Mouse (Mus musculus): ENCODE measurements around the gene Lzic. TPM values are rescaled to one million over a fixed set of nuclear protein-coding genes. Genes with fewer than 3 reads are reported as not detected.

The Lzic gene
- 33.3 and 35.9 TPM in 2 replicates for polyA plus RNA-seq (2015; fragmentation: Nextera tagmentation; extraction: Ambion mirVana)

DNA sequence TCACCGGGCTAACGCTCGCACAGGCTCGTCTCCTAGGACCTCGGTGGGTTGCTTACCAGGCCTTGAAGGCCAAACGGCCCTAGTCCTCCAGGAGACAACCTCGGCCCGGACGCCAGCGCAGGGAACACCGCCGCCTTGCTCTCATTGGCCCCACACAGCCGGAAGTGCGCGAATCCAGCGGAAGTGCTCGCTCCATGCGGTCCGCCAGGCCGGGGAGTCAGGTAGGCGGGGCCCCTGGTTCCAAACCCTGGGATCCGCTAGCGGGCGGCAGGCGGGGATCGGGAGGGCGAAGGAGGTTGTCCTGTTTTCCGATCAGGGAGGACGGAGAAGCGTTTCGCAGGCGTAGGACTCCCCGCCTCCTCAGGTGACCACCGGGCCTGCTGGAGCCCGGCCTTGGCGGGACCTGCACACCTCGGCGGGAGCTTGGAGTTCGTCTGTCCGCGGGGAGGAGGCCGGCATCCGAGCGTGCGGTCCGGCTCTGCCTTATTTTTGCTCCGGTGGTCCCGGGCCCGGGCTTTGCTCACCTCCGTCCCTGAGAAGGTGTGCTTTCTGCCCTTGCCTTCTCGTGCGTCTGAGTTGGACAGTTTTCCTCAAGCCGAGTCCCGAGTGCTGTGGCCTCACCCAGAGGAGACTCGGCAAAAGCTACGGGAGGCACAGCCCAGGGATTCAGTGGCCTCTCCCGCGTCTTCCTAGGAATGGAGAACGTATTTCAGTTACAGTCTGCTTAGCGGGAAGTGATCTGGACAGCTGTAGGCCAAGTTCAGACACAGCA lies at the start of gene Lzic, which contains the start of gene Nmnat1:
Gene Lzic (plus strand): TSS at position 177 of the 772 bp plus-strand sequence.
Gene Nmnat1 (minus strand): TSS at position 150 of the 772 bp plus-strand sequence.
- Histone ChIP-seq H3K4me1 (ENCODE audit: control insufficient read depth, insufficient read depth, low read length) (peaks cover 11% of the 10 kb centered on the region), H3K36me3 (ENCODE audit: control insufficient read depth, insufficient read depth, low read length) (no peaks in the 10 kb centered on the region), H3K4me3 (replicated peaks; ENCODE audit: low read length) (peak within 1 kb of the TSS; percentile 74), H3K27me3 (ENCODE audit: control insufficient read depth, insufficient read depth, low read length) (no peaks in the 10 kb centered on the region), H3K9me3 (replicated peaks; ENCODE audit: control insufficient read depth, low read length) (no peaks in the 10 kb centered on the region), H3K9ac (ENCODE audit: low read length) (peak within 1 kb of the TSS; percentile 86), H3K27ac (ENCODE audit: low read length) (peak within 1 kb of the TSS; percentile 79), H3K4me2 (ENCODE audit: low read depth, low read length) (peak within 1 kb of the TSS; percentile 61)
- ATAC-seq (ENCODE audit: insufficient read depth, low FRiP score): peak; percentile 96
- WGBS: under 1% methylated on average over 60 of the region's 60 CpGs

DNA sequence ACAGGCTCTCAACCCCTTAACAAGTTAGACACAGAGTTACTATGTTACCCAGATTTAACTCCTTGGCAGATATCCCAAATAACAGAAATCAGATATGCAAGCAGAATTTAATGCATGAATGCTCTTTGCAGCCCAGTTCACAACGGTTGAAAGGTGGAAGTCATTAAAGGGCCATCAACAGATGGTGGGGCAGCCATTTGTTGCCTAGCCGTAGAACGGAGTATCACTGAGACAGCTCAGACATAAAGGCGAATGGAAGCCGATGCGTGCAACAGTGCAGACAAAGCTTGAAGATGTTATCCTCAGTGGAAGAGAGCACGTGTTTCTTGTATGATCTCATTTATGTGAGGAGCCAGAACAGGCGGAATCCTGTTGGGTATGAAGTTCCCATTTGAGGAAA lies 44.5 kb upstream of the Lzic start:
- Histone ChIP-seq H3K36me3 (ENCODE audit: control insufficient read depth, insufficient read depth, low read length) (no peaks in the 10 kb centered on the region), H3K27ac (ENCODE audit: low read length) (no peak overlapping the region), H3K4me2 (ENCODE audit: low read depth, low read length) (no peak overlapping the region), H3K27me3 (ENCODE audit: control insufficient read depth, insufficient read depth, low read length) (no peaks in the 10 kb centered on the region), H3K9me3 (replicated peaks; ENCODE audit: control insufficient read depth, low read length) (no peaks in the 10 kb centered on the region), H3K4me1 (ENCODE audit: control insufficient read depth, insufficient read depth, low read length) (peaks cover 1% of the 10 kb centered on the region; the same call in 1 of the 2 replicates), H3K9ac (ENCODE audit: low read length) (no peak overlapping the region), H3K4me3 (replicated peaks; ENCODE audit: low read length) (no peak overlapping the region)
- 63% methylated on average over 8 of the region's 8 CpGs for WGBS
- ATAC-seq (ENCODE audit: insufficient read depth, low FRiP score): no peak

DNA sequence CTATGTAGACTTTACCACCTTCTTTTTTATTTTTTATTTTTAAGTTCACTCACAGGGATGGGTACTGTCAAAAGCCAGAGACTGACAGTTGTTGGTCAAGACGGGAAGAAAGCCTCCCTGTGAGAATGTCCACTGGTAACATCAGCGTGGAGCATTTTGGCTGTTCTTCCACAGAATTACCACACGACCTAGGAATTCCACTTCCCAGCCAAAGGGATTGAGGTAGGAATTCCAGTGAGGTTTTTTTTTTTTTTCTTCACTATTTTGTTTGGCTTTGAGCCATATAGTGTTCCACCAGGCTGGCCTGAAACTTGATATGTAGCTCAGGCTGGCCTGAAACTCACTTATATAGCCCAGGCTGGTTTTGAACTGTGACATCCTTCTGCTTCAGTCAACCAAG lies 42.6 kb upstream of the Lzic start:
- no peak overlapping the region for H3K9ac ChIP-seq (ENCODE audit: low read length)
- peaks cover 6% of the 10 kb centered on the region; the same call in 1 of the 2 replicates for H3K4me1 ChIP-seq (ENCODE audit: control insufficient read depth, insufficient read depth, low read length)
- no peaks in the 10 kb centered on the region for H3K36me3 ChIP-seq (ENCODE audit: control insufficient read depth, insufficient read depth, low read length)
- no peak for ATAC-seq (ENCODE audit: insufficient read depth, low FRiP score)
- no peaks in the 10 kb centered on the region for H3K27me3 ChIP-seq (ENCODE audit: control insufficient read depth, insufficient read depth, low read length)
- H3K4me3 ChIP-seq (replicated peaks; ENCODE audit: low read length): no peak overlapping the region
- H3K4me2 ChIP-seq (ENCODE audit: low read depth, low read length): no peak overlapping the region
- WGBS: 33% methylated on average over 3 of the region's 3 CpGs
- no peaks in the 10 kb centered on the region for H3K9me3 ChIP-seq (replicated peaks; ENCODE audit: control insufficient read depth, low read length)
- no peak overlapping the region for H3K27ac ChIP-seq (ENCODE audit: low read length)

DNA sequence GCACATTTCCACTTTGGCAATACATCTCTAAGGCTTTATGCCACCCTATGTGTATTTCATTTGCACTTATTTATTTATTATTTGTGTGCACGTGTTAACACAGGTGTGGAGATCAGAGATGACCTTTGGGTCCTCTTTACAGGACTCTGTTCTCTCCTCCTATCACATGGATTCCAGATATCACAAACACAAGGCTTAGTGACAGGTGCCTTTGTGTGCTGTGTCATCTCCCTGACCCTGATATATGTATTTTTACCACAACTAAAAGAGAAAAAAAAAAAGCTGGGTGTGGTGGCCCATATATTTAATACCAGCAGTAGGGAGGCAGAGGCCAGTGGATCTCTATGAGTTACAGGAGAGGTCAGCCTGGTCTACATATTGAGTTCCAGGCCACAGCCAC lies 40.6 kb upstream of the Lzic start:
- no peaks in the 10 kb centered on the region for H3K27me3 ChIP-seq (ENCODE audit: control insufficient read depth, insufficient read depth, low read length)

DNA sequence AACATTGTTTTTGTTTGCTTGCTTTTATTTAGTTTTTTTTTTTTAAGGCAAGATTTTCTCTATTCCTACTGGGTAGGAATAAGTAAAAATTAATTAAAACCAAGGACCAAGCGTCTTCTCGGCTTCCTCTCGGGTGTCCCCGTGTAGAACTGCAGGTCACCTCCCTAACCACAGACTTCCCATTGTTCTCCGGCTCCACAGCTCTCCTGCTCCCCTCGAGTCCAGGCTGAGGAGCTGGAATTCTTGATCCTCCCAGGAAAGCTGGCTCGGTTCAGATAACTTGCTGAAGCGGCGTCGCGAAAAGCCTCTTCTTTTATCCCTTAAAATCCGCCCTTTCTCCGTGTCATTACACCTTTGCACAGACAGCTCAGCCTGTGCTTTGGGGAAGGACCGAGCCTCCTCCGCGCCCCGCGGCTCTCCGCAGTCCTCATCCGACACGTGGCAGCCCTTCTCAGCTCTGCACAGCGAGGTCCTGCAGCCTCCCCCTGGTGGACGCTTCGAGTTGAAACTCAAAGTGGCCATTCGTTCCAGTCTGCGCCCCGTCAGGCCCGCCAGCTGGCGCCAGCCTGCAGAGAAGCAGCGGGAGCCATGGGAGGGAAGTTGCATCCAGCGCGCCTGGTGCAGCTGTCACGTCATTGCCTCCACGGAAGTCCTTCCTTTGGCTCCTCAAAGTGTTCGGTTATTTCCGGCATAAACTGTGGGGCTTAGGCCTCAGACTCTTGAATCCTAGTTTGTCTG lies 39.9 kb upstream of the Lzic start:
- Histone ChIP-seq H3K27me3 (ENCODE audit: control insufficient read depth, insufficient read depth, low read length) (no peaks in the 10 kb centered on the region), H3K27ac (ENCODE audit: low read length) (peak overlapping the region; percentile 86), H3K36me3 (ENCODE audit: control insufficient read depth, insufficient read depth, low read length) (no peaks in the 10 kb centered on the region), H3K9ac (ENCODE audit: low read length) (peak overlapping the region; percentile 64), H3K4me3 (replicated peaks; ENCODE audit: low read length) (peak overlapping the region; percentile 37), H3K4me1 (ENCODE audit: control insufficient read depth, insufficient read depth, low read length) (peaks cover 6% of the 10 kb centered on the region; the same call in 1 of the 2 replicates), H3K9me3 (replicated peaks; ENCODE audit: control insufficient read depth, low read length) (no peaks in the 10 kb centered on the region), H3K4me2 (ENCODE audit: low read depth, low read length) (peak overlapping the region; percentile 58)
- ATAC-seq (ENCODE audit: insufficient read depth, low FRiP score): peak; percentile 97
- WGBS: under 1% methylated on average over 36 of the region's 36 CpGs

More for the DNA sequence above, 40.6 kb upstream of the Lzic start:
- peak overlapping the region; percentile 58; the same call in 1 of the 2 replicates for H3K4me2 ChIP-seq (ENCODE audit: low read depth, low read length)
- ATAC-seq (ENCODE audit: insufficient read depth, low FRiP score): no peak
- WGBS: 41% methylated on average over 1 of the region's 1 CpGs
- peaks cover 6% of the 10 kb centered on the region; the same call in 1 of the 2 replicates for H3K4me1 ChIP-seq (ENCODE audit: control insufficient read depth, insufficient read depth, low read length)
- no peak overlapping the region for H3K27ac ChIP-seq (ENCODE audit: low read length)
- H3K9ac ChIP-seq (ENCODE audit: low read length): peak overlapping the region; percentile 64; the same call in 1 of the 2 replicates
- no peak overlapping the region for H3K4me3 ChIP-seq (replicated peaks; ENCODE audit: low read length)
- no peaks in the 10 kb centered on the region for H3K9me3 ChIP-seq (replicated peaks; ENCODE audit: control insufficient read depth, low read length)
- H3K36me3 ChIP-seq (ENCODE audit: control insufficient read depth, insufficient read depth, low read length): no peaks in the 10 kb centered on the region

DNA sequence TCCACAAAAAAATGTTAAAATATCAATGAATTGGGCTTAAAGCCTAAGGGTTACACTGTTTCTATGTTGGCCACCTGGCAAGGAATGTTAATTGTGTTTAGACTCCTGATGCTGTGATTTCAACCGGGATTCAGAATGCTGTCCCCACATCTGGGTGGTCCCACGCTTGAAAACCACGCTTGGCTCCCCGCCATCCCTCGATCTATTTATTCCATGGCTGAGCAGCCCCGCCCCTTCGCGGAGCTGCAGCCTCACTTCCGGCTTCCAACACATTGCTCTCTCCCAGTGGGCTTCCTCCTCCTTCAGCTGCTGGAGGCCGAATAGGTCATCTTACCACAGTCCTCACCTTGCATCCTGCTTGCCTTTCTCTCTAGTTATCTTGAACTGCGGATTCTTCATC lies 39.2 kb upstream of the Lzic start:
- Histone ChIP-seq H3K4me2 (ENCODE audit: low read depth, low read length) (peak overlapping the region; percentile 58), H3K4me1 (ENCODE audit: control insufficient read depth, insufficient read depth, low read length) (peaks cover 6% of the 10 kb centered on the region; the same call in 1 of the 2 replicates), H3K27ac (ENCODE audit: low read length) (peak overlapping the region; percentile 86), H3K36me3 (ENCODE audit: control insufficient read depth, insufficient read depth, low read length) (no peaks in the 10 kb centered on the region), H3K9ac (ENCODE audit: low read length) (peak overlapping the region; percentile 64; the same call in 1 of the 2 replicates), H3K27me3 (ENCODE audit: control insufficient read depth, insufficient read depth, low read length) (no peaks in the 10 kb centered on the region), H3K9me3 (replicated peaks; ENCODE audit: control insufficient read depth, low read length) (no peaks in the 10 kb centered on the region), H3K4me3 (replicated peaks; ENCODE audit: low read length) (peak overlapping the region; percentile 37)
- peak; percentile 38; the same call in 1 of the 2 replicates for ATAC-seq (ENCODE audit: insufficient read depth, low FRiP score)
- 4% methylated on average over 11 of the region's 11 CpGs for WGBS

DNA sequence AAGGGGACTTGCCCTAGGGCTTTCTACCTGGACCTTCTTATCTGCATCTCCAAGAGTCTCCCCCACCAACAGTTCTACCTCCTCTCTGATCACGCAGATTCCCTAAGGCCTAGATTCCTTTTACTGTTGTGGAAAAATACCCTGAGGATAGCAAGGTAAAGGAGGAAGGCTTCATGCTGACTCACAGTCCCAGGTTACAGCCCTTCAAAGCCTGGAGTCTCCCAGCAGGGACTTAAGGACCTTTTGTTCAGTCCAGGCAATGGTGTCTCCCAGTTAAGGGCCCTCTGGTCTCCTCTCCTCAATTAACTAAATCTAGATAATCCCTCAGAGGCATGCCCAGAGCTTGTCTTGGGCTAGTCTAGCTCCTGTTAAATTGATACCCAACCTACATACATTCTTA lies 38.7 kb upstream of the Lzic start:
- Histone ChIP-seq H3K4me2 (ENCODE audit: low read depth, low read length) (no peak overlapping the region), H3K4me1 (ENCODE audit: control insufficient read depth, insufficient read depth, low read length) (peaks cover 6% of the 10 kb centered on the region; the same call in 1 of the 2 replicates), H3K9me3 (replicated peaks; ENCODE audit: control insufficient read depth, low read length) (no peaks in the 10 kb centered on the region), H3K9ac (ENCODE audit: low read length) (no peak overlapping the region), H3K4me3 (replicated peaks; ENCODE audit: low read length) (no peak overlapping the region), H3K36me3 (ENCODE audit: control insufficient read depth, insufficient read depth, low read length) (no peaks in the 10 kb centered on the region), H3K27me3 (ENCODE audit: control insufficient read depth, insufficient read depth, low read length) (no peaks in the 10 kb centered on the region), H3K27ac (ENCODE audit: low read length) (peak overlapping the region; percentile 86)
- no peak for ATAC-seq (ENCODE audit: insufficient read depth, low FRiP score)
- WGBS: 41% methylated on average over 1 of the region's 1 CpGs

DNA sequence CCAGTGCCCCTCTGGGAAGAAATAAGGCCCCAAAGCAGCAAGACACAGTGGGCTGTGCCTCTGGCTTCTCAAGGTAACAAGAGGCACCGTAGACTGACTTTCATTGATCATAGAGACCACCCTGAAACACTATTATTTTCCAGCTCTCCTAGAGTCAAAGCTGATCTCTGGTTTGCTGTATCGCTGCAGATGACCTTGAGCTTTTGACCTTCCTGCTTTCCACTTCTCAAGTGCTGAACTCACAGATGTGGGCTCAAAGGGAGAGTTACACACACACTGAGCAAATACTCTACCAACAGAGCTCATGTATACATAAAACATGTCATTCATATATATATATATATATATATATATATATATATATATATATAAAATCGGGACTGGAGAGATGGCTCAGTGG lies 34.4 kb upstream of the Lzic start:
- peaks cover 4% of the 10 kb centered on the region for H3K4me1 ChIP-seq (ENCODE audit: control insufficient read depth, insufficient read depth, low read length)
- no peaks in the 10 kb centered on the region for H3K36me3 ChIP-seq (ENCODE audit: control insufficient read depth, insufficient read depth, low read length)
- H3K4me2 ChIP-seq (ENCODE audit: low read depth, low read length): no peak overlapping the region
- no peak overlapping the region for H3K9ac ChIP-seq (ENCODE audit: low read length)
- no peaks in the 10 kb centered on the region for H3K9me3 ChIP-seq (replicated peaks; ENCODE audit: control insufficient read depth, low read length)
- no peak for ATAC-seq (ENCODE audit: insufficient read depth, low FRiP score)
- no peaks in the 10 kb centered on the region for H3K27me3 ChIP-seq (ENCODE audit: control insufficient read depth, insufficient read depth, low read length)
- no peak overlapping the region for H3K27ac ChIP-seq (ENCODE audit: low read length)
- H3K4me3 ChIP-seq (replicated peaks; ENCODE audit: low read length): no peak overlapping the region
- 78% methylated on average over 3 of the region's 3 CpGs for WGBS

DNA sequence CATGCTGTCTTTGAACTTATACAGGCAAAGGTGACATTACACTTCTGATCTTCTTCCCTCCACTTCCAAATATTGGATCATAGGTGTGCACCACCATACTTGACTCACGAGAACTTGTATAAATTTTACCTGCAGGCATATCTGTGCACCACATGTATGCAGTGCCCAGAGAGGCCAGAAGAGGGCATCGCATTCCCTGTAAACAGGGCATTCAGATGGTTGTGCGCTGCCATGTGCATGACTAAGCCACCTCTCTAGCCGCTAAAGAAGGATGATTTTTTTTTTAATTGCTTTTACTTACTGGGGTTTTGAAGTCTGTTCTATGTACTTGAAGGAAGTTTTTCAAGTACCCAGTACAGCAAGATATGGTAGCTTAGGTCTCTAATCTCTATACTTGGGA lies 31.4 kb upstream of the Lzic start:
- Histone ChIP-seq H3K4me3 (replicated peaks; ENCODE audit: low read length) (no peak overlapping the region), H3K4me2 (ENCODE audit: low read depth, low read length) (no peak overlapping the region), H3K9ac (ENCODE audit: low read length) (no peak overlapping the region), H3K27ac (ENCODE audit: low read length) (no peak overlapping the region), H3K36me3 (ENCODE audit: control insufficient read depth, insufficient read depth, low read length) (no peaks in the 10 kb centered on the region), H3K4me1 (ENCODE audit: control insufficient read depth, insufficient read depth, low read length) (no peaks in the 10 kb centered on the region; the same call in 1 of the 2 replicates), H3K9me3 (replicated peaks; ENCODE audit: control insufficient read depth, low read length) (no peaks in the 10 kb centered on the region), H3K27me3 (ENCODE audit: control insufficient read depth, insufficient read depth, low read length) (no peaks in the 10 kb centered on the region)
- WGBS: 78% methylated on average over 4 of the region's 4 CpGs
- no peak for ATAC-seq (ENCODE audit: insufficient read depth, low FRiP score)
